Mouse (Mus musculus) right cerebral cortex, postnatal 36 days (tissue): Measurements from ENCODE around the gene Inafm1.
"Not testable (repeated sequence)": the region's sequence is repeated elsewhere in the genome, so short reads cannot be mapped to it uniquely, and the experiment has no call there.

ENCODE experiments used
- DNase-seq, 2 experiments: peaks; one replicate each; pipeline ENCODE4 v3.0.0; 2022; ENCODE audit warnings: low spot score in 2 of 2, mixed read lengths in 1 of 2

Gene Inafm1

GRCm38 (mm10) chr7:16297616-16298015 is 24.2 kb upstream of the Inafm1 start:
- no peak for DNase-seq

GRCm38 (mm10) chr7:16296766-16297390 is 23.5 kb upstream of the Inafm1 start:
- DNase-seq: peak; percentile 63 to 71

GRCm38 (mm10) chr7:16296146-16296545 is 22.7 kb upstream of the Inafm1 start:
- DNase-seq: no peak

GRCm38 (mm10) chr7:16295321-16295900 is 22.0 kb upstream of the Inafm1 start:
- DNase-seq: peak; percentile 81 to 86

GRCm38 (mm10) chr7:16294837-16295236 is 21.4 kb upstream of the Inafm1 start:
- DNase-seq: peak; percentile 87 to 89

- DNase-seq: no peak
Measured at GRCm38 (mm10) chr7:16294346-16294745, 20.9 kb upstream of the Inafm1 start.

- no peak for DNase-seq
Measured at GRCm38 (mm10) chr7:16287791-16288190, 14.4 kb upstream of the Inafm1 start.

- no peak for DNase-seq
Measured at GRCm38 (mm10) chr7:16287016-16287415, 13.6 kb upstream of the Inafm1 start.

- DNase-seq: peak; percentile 98
Measured at GRCm38 (mm10) chr7:16286026-16286961, 12.9 kb upstream of the Inafm1 start, which contains the start of gene Ccdc9. Ccdc9 (minus strand) TSS chr7:16286795.

GRCm38 (mm10) chr7:16285450-16286025 is 12.1 kb upstream of the Inafm1 start:
- no peak for DNase-seq

- no peak for DNase-seq
Measured at GRCm38 (mm10) chr7:16284904-16285303, 11.5 kb upstream of the Inafm1 start.

GRCm38 (mm10) chr7:16284001-16284400 is 10.6 kb upstream of the Inafm1 start:
- no peak for DNase-seq

- DNase-seq: no peak
Measured at GRCm38 (mm10) chr7:16282334-16282733, 8.9 kb upstream of the Inafm1 start.

GRCm38 (mm10) chr7:16280721-16281120 is 7.3 kb upstream of the Inafm1 start:
- no peak for DNase-seq

GRCm38 (mm10) chr7:16274922-16275890 is 1.8 kb upstream of the Inafm1 start:
- DNase-seq: no peak

GRCm38 (mm10) chr7:16273766-16274140 is 336 bp upstream of the Inafm1 start:
- DNase-seq: peak; percentile 59 to 61

- peak; percentile 66 to 70 for DNase-seq
Measured at GRCm38 (mm10) chr7:16272681-16273080, 736 bp downstream of the Inafm1 start.

GRCm38 (mm10) chr7:16271139-16271538 is 2.3 kb downstream of the Inafm1 start:
- no peak for DNase-seq

GRCm38 (mm10) chr7:16266593-16266992 is 6.8 kb downstream of the Inafm1 start:
- not testable (repeated sequence) for DNase-seq

GRCm38 (mm10) chr7:16265856-16266255 is 7.6 kb downstream of the Inafm1 start:
- DNase-seq: no peak

- no peak for DNase-seq
Measured at GRCm38 (mm10) chr7:16263843-16264242, 9.6 kb downstream of the Inafm1 start.
